Mouse (Mus musculus) heart, postnatal 25 days (tissue): Measurements from ENCODE around the gene Pi16. TPM values are rescaled to one million over a fixed set of nuclear protein-coding genes. Genes with fewer than 3 reads are reported as not detected.
A peak's percentile ranks its signal among the peaks of the same experiment; 100 is the strongest.

ENCODE experiments used
- DNase-seq: peaks from one replicate; pipeline ENCODE4 v3.0.0; 2022; ENCODE audit warnings: low spot score
- intact Hi-C: fragments of 180-260 bp; cut with DNase I; formaldehyde crosslinking; loops from one replicate; pipeline ENCODE4 v1.15.1; 2025
- total RNA-seq, 2 experiments: library from RNA; stranded (reverse); gene quantifications; 2 replicates each; pipeline ENCODE4 v1.2.3; 2021

The Pi16 gene
- total RNA-seq, 2 experiments from 2014 or later, result 32.6 to 45.8 TPM

GRCm38 (mm10) chr17:29303087-29303486 is 14.4 kb upstream of the Pi16 start:
- intact Hi-C loops, result no loop called here
- no peak for DNase-seq

- intact Hi-C loops, result no loop called here
- no peak for DNase-seq
These were observed 13.6 kb upstream of the Pi16 start for GRCm38 (mm10) chr17:29303856-29304255.

- DNase-seq, result no peak
- intact Hi-C loops, result no loop called here
These were observed 13.0 kb upstream of the Pi16 start for GRCm38 (mm10) chr17:29304376-29305057.

GRCm38 (mm10) chr17:29305058-29305806 is 12.2 kb upstream of the Pi16 start:
- intact Hi-C loops, result no loop called here
- DNase-seq, result peak; percentile 60

GRCm38 (mm10) chr17:29305871-29306270 is 11.6 kb upstream of the Pi16 start:
- intact Hi-C loops, result no loop called here
- DNase-seq, result no peak

- DNase-seq, result peak; percentile 53
- intact Hi-C loops, result no loop called here
These were observed 7.3 kb upstream of the Pi16 start for GRCm38 (mm10) chr17:29310056-29310623.

GRCm38 (mm10) chr17:29311602-29312001 is 5.9 kb upstream of the Pi16 start:
- no peak for DNase-seq
- intact Hi-C loops, result no loop called here

GRCm38 (mm10) chr17:29312082-29312481 is 5.4 kb upstream of the Pi16 start:
- intact Hi-C loops, result no loop called here
- DNase-seq, result no peak

GRCm38 (mm10) chr17:29313300-29313699 is 4.2 kb upstream of the Pi16 start:
- intact Hi-C loops, result no loop called here
- DNase-seq, result no peak

- DNase-seq, result no peak
- intact Hi-C loops, result no loop called here
These were observed 1.6 kb upstream of the Pi16 start for GRCm38 (mm10) chr17:29315672-29316465.

- intact Hi-C loops, result no loop called here
These were observed 589 bp upstream of the Pi16 start for GRCm38 (mm10) chr17:29316891-29317290.

GRCm38 (mm10) chr17:29318731-29319250 is 1.3 kb downstream of the Pi16 start:
- DNase-seq, result peak; percentile 49

More at GRCm38 (mm10) chr17:29316891-29317290, 589 bp upstream of the Pi16 start:
- no peak for DNase-seq

GRCm38 (mm10) chr17:29319476-29319875 is 2.0 kb downstream of the Pi16 start:
- DNase-seq, result no peak
- intact Hi-C loops, result no loop called here

More at GRCm38 (mm10) chr17:29318731-29319250, 1.3 kb downstream of the Pi16 start:
- intact Hi-C loops, result no loop called here

- intact Hi-C loops, result no loop called here
- DNase-seq, result no peak
These were observed 2.6 kb downstream of the Pi16 start for GRCm38 (mm10) chr17:29319881-29320639.

- no peak for DNase-seq
- intact Hi-C loops, result no loop called here
These were observed 4.5 kb downstream of the Pi16 start for GRCm38 (mm10) chr17:29321765-29322602.

- no peak for DNase-seq
- intact Hi-C loops, result no loop called here
These were observed 5.1 kb downstream of the Pi16 start for GRCm38 (mm10) chr17:29322603-29322962.

GRCm38 (mm10) chr17:29323625-29324024 is 6.1 kb downstream of the Pi16 start:
- intact Hi-C loops, result no loop called here
- no peak for DNase-seq

GRCm38 (mm10) chr17:29325831-29326230 is 8.4 kb downstream of the Pi16 start:
- intact Hi-C loops, result no loop called here
- DNase-seq, result no peak
